Mouse (Mus musculus) ES-E14 (cell line): Measurements from ENCODE around the gene Xlr3a.

ENCODE experiments used
- CHD2 ChIP-seq: IDR thresholded peaks from 2 replicates; pipeline ENCODE4 v1.6.1; 2014; ENCODE audit warnings: mild to moderate bottlenecking, low read depth, low read length, inconsistent platforms
- HCFC1 ChIP-seq: IDR thresholded peaks from 2 replicates; pipeline ENCODE4 v1.6.1; 2012; ENCODE audit warnings: low read length, inconsistent platforms, borderline replicate concordance; ENCODE audit not compliant: insufficient read depth
- MAFK ChIP-seq: IDR thresholded peaks from 2 replicates; pipeline ENCODE4 v1.6.1; 2014; ENCODE audit warnings: mild to moderate bottlenecking, low read depth, low read length, inconsistent platforms; ENCODE audit not compliant: insufficient read depth
- ZC3H11A ChIP-seq: IDR thresholded peaks from 2 replicates; pipeline ENCODE4 v1.6.1; 2012; ENCODE audit warnings: low read depth, mild to moderate bottlenecking, inconsistent platforms, low read length, borderline replicate concordance
- ZNF384 ChIP-seq: IDR thresholded peaks from 2 replicates; pipeline ENCODE4 v1.6.1; 2012; ENCODE audit warnings: low read depth, low read length, inconsistent platforms

- peak; percentile 54; the same call in 1 of the 2 replicates for TF ChIP-seq CHD2
- no peak for TF ChIP-seq HCFC1
- TF ChIP-seq MAFK = no peak
- peak; percentile 100 for TF ChIP-seq ZC3H11A
- no peak for TF ChIP-seq ZNF384
These were observed 42.9 kb downstream of the Xlr3a start for GRCm38 (mm10) chrX:73053860-73054563.
